ENCODE assay signal across 12 mouse cellular contexts in genomic region chr13:20635646-20636045, GRCm38 (mm10).
DNase-seq lines count a peak whose midpoint lies in the region; ATAC-seq and TF ChIP-seq lines count a peak whose summit lies in the region.
"Had no signal": no experiment of that assay in that cellular context is flagged by ENCODE, and none has a peak within 500 bp of the region (broad histone marks: within the 10 kb centered on the region; RNA-seq: fewer than 3 reads in every experiment).

No protein-coding gene starts in this region.

- WGBS in embryonic facial prominence, embryonic 14.5 days, result 56% methylated on average over 2 of the region's 2 CpGs
- 71% methylated on average over 2 of the region's 2 CpGs for WGBS in embryonic facial prominence, embryonic 10.5 days

- H3K4me1 ChIP-seq in embryonic facial prominence, embryonic 14.5 days (ENCODE audit: control insufficient read depth, insufficient read depth, low read length), result no peaks in the 10 kb centered on the region
- no peaks in the 10 kb centered on the region for H3K4me1 ChIP-seq in embryonic facial prominence, embryonic 10.5 days
- H3K4me1 ChIP-seq: megakaryocyte, embryonic 14.5 days; neural tube, embryonic 13.5 days had no signal

- no peaks in the 10 kb centered on the region for H3K9me3 ChIP-seq in embryonic facial prominence, embryonic 14.5 days (ENCODE audit: control insufficient read depth, low read length)
- no peaks in the 10 kb centered on the region for H3K9me3 ChIP-seq in embryonic facial prominence, embryonic 10.5 days
- H3K9me3 ChIP-seq: megakaryocyte, embryonic 14.5 days; neural tube, embryonic 13.5 days had no signal

- no peak overlapping the region for H3K4me3 ChIP-seq in embryonic facial prominence, embryonic 14.5 days (ENCODE audit: low read depth, low read length)
- H3K4me3 ChIP-seq in embryonic facial prominence, embryonic 10.5 days, result no peak overlapping the region
- H3K4me3 ChIP-seq in left cerebral cortex, adult 2 months, result no peak overlapping the region
- H3K4me3 ChIP-seq: megakaryocyte, embryonic 14.5 days; neural tube, embryonic 13.5 days had no signal

- DNase-seq in embryonic facial prominence, embryonic 14.5 days (ENCODE audit: low spot score), result peak; percentile 6
- DNase-seq in embryonic facial prominence, embryonic 10.5 days (ENCODE audit: low spot score), result no peak
- DNase-seq in frontal cortex, postnatal 10 days (ENCODE audit: low spot score in 2 of 2), result peak; percentile 12 to 25
- peak; percentile 23 to 26 for DNase-seq in left cerebral cortex, adult 2 months (ENCODE audit: extremely low spot score in 1 of 2, low spot score in 2 of 2)
- DNase-seq in kidney, adult 9 months, result no peak
- DNase-seq: adrenal gland, adult 2 months had no signal

- no peak overlapping the region for H3K27ac ChIP-seq in embryonic facial prominence, embryonic 14.5 days (replicated peaks; ENCODE audit: low read depth, low read length)
- no peak overlapping the region for H3K27ac ChIP-seq in embryonic facial prominence, embryonic 10.5 days (replicated peaks)
- peak overlapping the region; percentile 21; the same call in 1 of the 2 replicates for H3K27ac ChIP-seq in left cerebral cortex, adult 2 months
- H3K27ac ChIP-seq: liver, embryonic 14.5 days; neural tube, embryonic 13.5 days had no signal

- no peak overlapping the region for H3K4me2 ChIP-seq in embryonic facial prominence, embryonic 14.5 days (ENCODE audit: low read depth, low read length)
- H3K4me2 ChIP-seq: neural tube, embryonic 13.5 days had no signal

- ATAC-seq in embryonic facial prominence, embryonic 14.5 days (ENCODE audit: low read depth), result no peak
- ATAC-seq in cerebellum, adult (ENCODE audit: insufficient number of reproducible peaks, low FRiP score, low TSS enrichment), result peak; percentile 91
- ATAC-seq in megakaryocyte, adult 5-6 weeks (ENCODE audit: poor library complexity, severe bottlenecking), result no peak
- ATAC-seq in CD4-positive, CD25-positive, alpha-beta regulatory T cell, adult 4 months, result no peak

- no peaks in the 10 kb centered on the region for H3K36me3 ChIP-seq in embryonic facial prominence, embryonic 14.5 days (ENCODE audit: control insufficient read depth, insufficient read depth, low read length)
- no peaks in the 10 kb centered on the region for H3K36me3 ChIP-seq in embryonic facial prominence, embryonic 10.5 days (replicated peaks)
- H3K36me3 ChIP-seq: neural tube, embryonic 13.5 days had no signal

- intact Hi-C loops in left cerebral cortex, adult 2 months (cut with DNase I), result loop anchor here (10.0 kb wide), 1 partner anchor 269 kb away; no protein-coding TSS in a partner anchor

- no peak for TF ChIP-seq CTCF in left cerebral cortex, adult 2 months (IDR thresholded peaks at IDR 0.05)

- no peaks in the 10 kb centered on the region for H3K27me3 ChIP-seq in embryonic facial prominence, embryonic 14.5 days (replicated peaks; ENCODE audit: control insufficient read depth, insufficient read depth, low read length)
- H3K27me3 ChIP-seq in embryonic facial prominence, embryonic 10.5 days (replicated peaks; ENCODE audit: low read depth, poor library complexity, severe bottlenecking), result no peaks in the 10 kb centered on the region
- H3K27me3 ChIP-seq: megakaryocyte, embryonic 14.5 days; neural tube, embryonic 13.5 days had no signal

- no peak overlapping the region for H3K9ac ChIP-seq in embryonic facial prominence, embryonic 14.5 days (ENCODE audit: low read depth, low read length)
- H3K9ac ChIP-seq: liver, embryonic 14.5 days; neural tube, embryonic 13.5 days had no signal

Comparison
In these comparisons a context has a peak if more than half of its experiments do, and no peak if none do; other contexts are left out.
1. DNase-seq: peak in embryonic facial prominence, embryonic 14.5 days (single experiment), frontal cortex, postnatal 10 days (2 of 2) and left cerebral cortex, adult 2 months (2 of 2); none in embryonic facial prominence, embryonic 10.5 days (single experiment) and kidney, adult 9 months (single experiment).